Mouse (Mus musculus): Measurements from ENCODE around the gene Ppp1cc. TPM values are rescaled to one million over a fixed set of nuclear protein-coding genes. Genes with fewer than 3 reads are reported as not detected.

The Ppp1cc gene
- polyA plus RNA-seq, 1 experiment from 2014 or later = 373 TPM

DNA sequence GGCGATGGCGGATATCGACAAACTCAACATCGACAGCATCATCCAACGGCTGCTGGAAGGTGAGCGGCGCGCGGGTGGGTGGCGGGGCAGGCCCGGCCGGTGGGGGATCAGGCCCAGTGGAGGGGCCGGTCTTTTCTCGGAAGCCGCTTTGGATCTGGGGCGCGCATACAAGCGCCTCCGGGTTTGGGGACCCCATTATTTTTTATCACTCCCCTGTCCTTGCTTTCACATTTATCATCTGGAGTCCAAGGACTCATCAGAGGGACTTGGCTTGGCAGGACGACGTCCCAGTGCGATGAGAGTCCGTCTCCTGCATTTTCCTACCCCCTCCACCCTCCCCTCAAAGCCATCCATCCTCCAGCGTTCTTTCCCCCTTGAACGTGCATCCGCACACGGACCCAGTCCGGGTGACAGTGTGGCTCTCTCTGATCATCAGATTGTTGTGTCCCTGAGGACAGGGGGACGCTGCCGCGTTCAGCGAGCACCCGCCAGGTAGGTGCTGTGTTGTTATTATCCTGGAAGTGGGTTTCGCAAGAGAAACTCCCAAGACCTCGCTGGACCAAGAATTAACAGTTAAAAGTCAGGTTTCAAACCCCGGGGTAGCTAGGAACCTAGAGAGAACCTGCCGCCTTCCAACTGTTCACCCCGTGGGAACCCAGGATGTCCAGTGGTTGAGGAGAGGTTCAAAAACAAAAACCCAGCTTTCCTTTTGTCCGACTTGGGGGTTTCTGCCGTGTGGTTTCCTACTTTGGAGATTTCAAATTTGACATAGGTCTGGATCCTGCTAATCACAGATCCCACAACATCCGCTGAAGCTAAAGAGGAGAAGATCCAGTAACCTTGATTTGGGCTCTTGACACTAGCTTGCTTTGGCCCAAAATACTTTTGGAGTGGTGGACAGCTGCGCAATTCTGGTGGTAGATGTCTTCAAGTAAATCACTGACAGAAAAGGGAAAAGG lies 758 bp downstream of the Ppp1cc start:
- Histone ChIP-seq H3K36me3 (peaks cover 47% of the 10 kb centered on the region), H3K4me3 (peak overlapping the region; percentile 93), H3K9me3 (replicated peaks) (no peaks in the 10 kb centered on the region), H3K27me3 (ENCODE audit: low read depth, poor library complexity, severe bottlenecking) (0 out of 2 replicates have a peak, but pooled peaks cover 6% of the 10 kb centered on the region), H3K4me1 (peaks cover 67% of the 10 kb centered on the region), H3K27ac (peak overlapping the region; percentile 95)
- DNase-seq (ENCODE audit: low spot score) = peak; percentile 51
- 3% methylated on average over 42 of the region's 42 CpGs for WGBS

DNA sequence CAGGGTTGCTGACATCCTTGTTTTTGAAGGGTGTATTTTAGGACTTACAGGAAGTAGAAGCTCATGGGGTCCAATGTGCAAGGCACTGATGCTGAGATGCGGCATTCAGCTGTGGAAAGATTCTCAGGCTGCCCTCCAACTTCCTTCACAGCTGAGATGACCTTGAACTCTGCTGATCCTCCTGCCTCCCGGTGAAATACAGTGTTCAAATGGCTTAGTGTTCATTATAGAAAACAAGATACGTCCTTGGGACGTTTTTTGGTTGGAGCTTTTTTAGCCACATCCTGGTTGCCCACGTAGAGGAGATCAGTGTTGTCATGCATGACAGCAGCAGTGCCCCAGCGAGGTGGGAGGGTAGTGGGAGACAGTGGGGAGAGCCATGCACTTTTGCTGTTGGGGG lies 5.1 kb downstream of the Ppp1cc start:
- Histone ChIP-seq H3K4me1 (peaks cover 69% of the 10 kb centered on the region), H3K9me3 (replicated peaks) (no peaks in the 10 kb centered on the region), H3K27me3 (ENCODE audit: low read depth, poor library complexity, severe bottlenecking) (no peaks in the 10 kb centered on the region), H3K27ac (no peak overlapping the region), H3K36me3 (peaks cover 91% of the 10 kb centered on the region), H3K4me3 (no peak overlapping the region)
- no peak for DNase-seq (ENCODE audit: low spot score)
- WGBS = 83% methylated on average over 6 of the region's 6 CpGs

DNA sequence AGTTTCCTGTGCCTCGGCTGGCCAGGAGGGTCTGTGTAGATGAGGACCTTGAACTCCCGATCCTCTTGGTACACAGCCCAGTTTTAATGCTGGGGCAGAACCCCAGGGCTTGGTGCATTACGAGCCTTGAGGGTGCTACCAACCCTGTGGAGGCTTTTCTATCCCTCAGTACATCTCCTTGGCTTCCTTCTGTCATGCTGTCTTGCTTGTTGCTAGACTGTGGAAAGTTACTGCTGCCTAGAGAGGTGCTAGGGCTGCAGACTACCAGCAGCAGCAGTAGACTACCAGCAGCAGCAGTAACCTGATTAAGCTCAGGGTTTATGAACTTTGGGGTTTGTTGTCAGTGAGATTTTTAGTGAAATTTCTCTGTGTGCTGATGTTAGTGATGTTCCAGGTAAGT lies 5.9 kb downstream of the Ppp1cc start:
- 89% methylated on average over 3 of the region's 3 CpGs for WGBS
- DNase-seq (ENCODE audit: low spot score) = no peak
- Histone ChIP-seq H3K36me3 (peaks cover 99% of the 10 kb centered on the region), H3K4me1 (peaks cover 69% of the 10 kb centered on the region), H3K4me3 (no peak overlapping the region), H3K9me3 (replicated peaks) (no peaks in the 10 kb centered on the region), H3K27me3 (ENCODE audit: low read depth, poor library complexity, severe bottlenecking) (no peaks in the 10 kb centered on the region), H3K27ac (no peak overlapping the region)

DNA sequence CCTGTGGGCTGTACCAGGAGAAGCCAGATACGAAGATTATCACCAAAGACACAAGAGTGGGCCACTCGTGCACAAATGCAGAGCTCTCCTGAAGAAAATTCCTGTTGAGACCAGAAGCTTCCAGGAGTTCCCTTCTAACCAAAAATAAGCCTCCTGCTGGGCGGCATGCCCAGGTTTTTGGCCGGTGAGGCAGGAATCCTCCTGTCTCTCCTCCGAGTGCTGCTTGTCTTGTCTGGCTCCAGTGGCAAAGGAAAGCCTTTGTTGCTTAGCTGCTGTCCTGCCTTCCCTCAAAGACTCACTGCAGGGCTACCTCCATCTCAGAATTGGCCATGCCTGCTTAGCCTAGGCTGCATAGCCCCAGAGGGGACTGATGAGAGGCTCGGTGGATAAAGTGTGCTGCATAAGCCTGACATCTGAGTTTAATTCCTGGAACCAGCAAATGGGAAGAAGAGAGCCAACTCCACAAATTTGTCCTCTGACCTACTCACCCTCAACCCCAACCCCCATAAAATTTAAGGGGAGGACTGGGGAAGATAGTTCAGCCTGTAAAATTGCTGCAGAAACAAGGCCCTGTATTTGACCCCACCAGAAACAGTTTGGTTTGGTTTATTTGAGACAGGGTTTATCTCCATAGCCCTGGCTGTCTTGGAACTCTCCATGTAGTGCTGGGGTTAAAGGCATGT lies 7.3 kb downstream of the Ppp1cc start:
- no peaks in the 10 kb centered on the region for H3K27me3 ChIP-seq (ENCODE audit: low read depth, poor library complexity, severe bottlenecking)
- H3K36me3 ChIP-seq = peaks cover 100% of the 10 kb centered on the region
- H3K27ac ChIP-seq = no peak overlapping the region
- no peak overlapping the region for H3K4me3 ChIP-seq
- WGBS = 75% methylated on average over 6 of the region's 6 CpGs
- H3K4me1 ChIP-seq = peaks cover 58% of the 10 kb centered on the region
- no peak for DNase-seq (ENCODE audit: low spot score)
- H3K9me3 ChIP-seq (replicated peaks) = no peaks in the 10 kb centered on the region

DNA sequence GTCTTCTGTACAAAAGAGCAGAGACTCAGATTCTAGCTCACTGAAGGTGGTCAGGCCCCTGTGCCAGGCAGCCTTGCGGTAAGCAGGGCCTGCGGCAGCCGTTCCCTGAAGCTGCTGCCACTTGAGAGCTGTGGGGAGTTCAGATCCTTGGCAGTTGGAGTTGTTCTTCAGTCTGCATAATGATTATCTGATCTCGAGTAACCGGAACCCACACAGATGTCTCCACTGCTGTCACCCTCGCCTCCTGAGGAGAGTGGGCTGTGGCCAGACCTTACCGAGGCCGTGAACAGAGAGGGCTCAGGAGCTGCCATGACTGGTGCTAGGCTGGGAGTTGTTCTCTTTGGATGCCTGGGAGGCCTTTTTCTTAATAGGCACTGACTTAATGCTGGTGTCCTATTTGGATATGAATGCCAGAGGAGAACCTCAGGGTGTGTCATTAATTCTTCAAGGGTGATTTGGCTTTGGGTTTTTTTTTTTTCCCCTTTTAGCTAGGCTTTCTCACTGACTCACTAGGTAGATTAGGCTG lies 8.6 kb downstream of the Ppp1cc start:
- Histone ChIP-seq H3K27me3 (ENCODE audit: low read depth, poor library complexity, severe bottlenecking) (no peaks in the 10 kb centered on the region), H3K27ac (no peak overlapping the region), H3K36me3 (peaks cover 100% of the 10 kb centered on the region), H3K9me3 (replicated peaks) (no peaks in the 10 kb centered on the region), H3K4me3 (no peak overlapping the region), H3K4me1 (peaks cover 45% of the 10 kb centered on the region)
- 86% methylated on average over 8 of the region's 8 CpGs for WGBS
- DNase-seq (ENCODE audit: low spot score) = no peak

DNA sequence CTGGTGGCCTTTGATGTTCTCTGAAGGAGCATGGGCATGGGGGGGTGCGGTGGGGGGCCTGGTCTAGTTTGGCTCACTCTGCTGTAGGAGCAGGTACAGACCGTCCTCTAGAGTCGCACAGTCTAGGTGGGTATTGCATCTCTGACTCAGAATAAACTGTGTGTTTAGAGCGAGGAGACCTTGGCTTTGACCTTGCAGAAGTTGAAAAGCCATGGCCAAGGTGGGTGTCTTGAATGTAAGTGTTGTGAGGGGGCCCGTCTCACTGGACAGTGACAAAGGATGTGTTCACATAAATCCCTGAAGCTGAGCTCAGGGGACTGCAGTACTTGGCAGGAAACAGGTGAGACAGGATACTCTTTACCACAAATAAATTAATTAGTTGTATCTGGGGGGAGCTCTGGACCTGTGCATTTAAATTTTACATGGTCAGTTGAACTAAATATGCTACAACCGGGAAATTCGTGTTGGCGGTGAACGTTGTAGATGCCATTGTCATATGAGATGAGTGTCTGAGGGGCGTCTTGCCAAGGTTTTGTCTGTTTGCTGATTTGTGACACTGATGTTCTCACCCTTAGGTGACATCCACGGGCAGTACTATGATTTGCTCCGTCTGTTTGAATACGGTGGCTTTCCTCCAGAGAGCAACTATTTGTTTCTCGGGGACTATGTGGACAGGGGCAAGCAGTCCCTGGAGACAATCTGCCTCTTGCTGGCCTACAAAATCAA lies 10.4 kb downstream of the Ppp1cc start:
- 94% methylated on average over 14 of the region's 14 CpGs for WGBS
- Histone ChIP-seq H3K27me3 (ENCODE audit: low read depth, poor library complexity, severe bottlenecking) (no peaks in the 10 kb centered on the region), H3K4me1 (peaks cover 28% of the 10 kb centered on the region), H3K9me3 (replicated peaks) (no peaks in the 10 kb centered on the region), H3K27ac (no peak overlapping the region), H3K36me3 (peaks cover 100% of the 10 kb centered on the region), H3K4me3 (no peak overlapping the region)
- no peak for DNase-seq (ENCODE audit: low spot score)

DNA sequence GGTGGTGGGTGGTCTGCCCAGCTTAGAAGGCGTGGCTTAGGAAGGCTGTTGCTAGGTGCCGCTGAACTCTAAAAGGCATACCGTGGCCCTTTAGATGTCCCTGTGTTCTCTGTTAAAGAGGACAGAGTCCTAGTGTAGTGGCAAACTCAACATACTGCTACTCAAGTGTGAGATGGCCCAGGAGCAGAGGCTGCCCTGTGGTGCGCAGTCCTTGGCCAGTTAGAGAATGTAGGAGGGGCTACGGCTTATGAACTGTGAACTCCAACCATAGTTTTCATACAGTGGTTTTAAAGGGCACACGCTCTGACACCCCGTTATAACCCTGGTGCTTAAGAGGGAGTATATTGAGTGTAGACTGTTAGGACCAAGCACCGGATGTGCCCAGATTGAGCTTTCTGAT lies 13.0 kb downstream of the Ppp1cc start:
- Histone ChIP-seq H3K36me3 (peaks cover 89% of the 10 kb centered on the region), H3K4me3 (no peak overlapping the region), H3K9me3 (replicated peaks) (no peaks in the 10 kb centered on the region)

DNA sequence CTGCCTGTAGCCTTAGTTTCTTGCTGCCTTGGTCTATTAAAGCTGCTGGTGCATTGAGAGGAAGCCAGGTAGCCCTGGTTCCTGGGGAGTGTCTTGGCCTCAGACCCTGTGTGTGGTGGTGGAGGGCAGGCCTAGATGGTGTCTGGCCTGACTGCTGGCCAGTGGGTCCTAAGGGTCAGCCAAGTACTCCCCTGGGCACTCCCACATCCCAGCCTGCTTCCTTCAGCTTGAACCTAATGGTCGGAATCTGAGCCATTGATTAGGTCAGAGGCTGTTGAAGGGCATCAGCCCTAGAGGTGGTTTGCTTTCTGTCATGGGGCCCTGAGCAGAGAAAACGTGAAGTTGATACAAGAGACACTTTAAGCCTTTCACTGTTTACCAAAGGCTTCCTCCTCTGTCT lies 17.3 kb downstream of the Ppp1cc start:
- no peak for DNase-seq (ENCODE audit: low spot score)
- 57% methylated on average over 2 of the region's 2 CpGs for WGBS
- no peak overlapping the region for H3K27ac ChIP-seq
- H3K4me3 ChIP-seq = no peak overlapping the region
- H3K9me3 ChIP-seq (replicated peaks) = no peaks in the 10 kb centered on the region
- no peaks in the 10 kb centered on the region for H3K27me3 ChIP-seq (ENCODE audit: low read depth, poor library complexity, severe bottlenecking)
- H3K36me3 ChIP-seq = peaks cover 70% of the 10 kb centered on the region
- peaks cover 8% of the 10 kb centered on the region; the same call in 1 of the 2 replicates for H3K4me1 ChIP-seq

More for the DNA sequence above, 13.0 kb downstream of the Ppp1cc start:
- DNase-seq (ENCODE audit: low spot score) = no peak
- Histone ChIP-seq H3K27me3 (ENCODE audit: low read depth, poor library complexity, severe bottlenecking) (no peaks in the 10 kb centered on the region), H3K4me1 (peaks cover 7% of the 10 kb centered on the region; the same call in 1 of the 2 replicates), H3K27ac (no peak overlapping the region)
- WGBS = 95% methylated on average over 8 of the region's 8 CpGs

DNA sequence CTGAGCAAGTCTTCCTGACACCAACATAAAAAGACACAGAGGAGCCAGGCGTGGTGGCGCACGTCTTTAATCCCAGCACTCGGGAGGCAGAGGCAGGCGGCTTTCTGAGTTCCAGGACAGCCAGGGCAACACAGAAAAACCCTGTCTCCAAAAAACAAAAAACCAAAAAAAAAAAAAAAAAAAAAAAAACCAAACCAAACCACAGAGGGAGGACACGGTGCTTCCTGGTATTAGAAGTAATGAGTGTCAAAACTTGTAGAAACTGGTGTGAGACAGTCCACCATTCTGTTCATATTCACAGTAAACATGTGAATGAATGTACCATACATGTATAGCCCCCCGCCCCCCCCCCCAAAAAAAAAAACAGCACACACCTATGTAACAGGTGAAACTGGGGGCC lies 17.9 kb downstream of the Ppp1cc start:
- H3K27me3 ChIP-seq (ENCODE audit: low read depth, poor library complexity, severe bottlenecking) = no peaks in the 10 kb centered on the region
- peaks cover 8% of the 10 kb centered on the region; the same call in 1 of the 2 replicates for H3K4me1 ChIP-seq
- peaks cover 65% of the 10 kb centered on the region for H3K36me3 ChIP-seq
- 96% methylated on average over 7 of the region's 7 CpGs for WGBS
- no peak overlapping the region for H3K27ac ChIP-seq
- no peaks in the 10 kb centered on the region for H3K9me3 ChIP-seq (replicated peaks)
- no peak for DNase-seq (ENCODE audit: low spot score)
- no peak overlapping the region for H3K4me3 ChIP-seq

DNA sequence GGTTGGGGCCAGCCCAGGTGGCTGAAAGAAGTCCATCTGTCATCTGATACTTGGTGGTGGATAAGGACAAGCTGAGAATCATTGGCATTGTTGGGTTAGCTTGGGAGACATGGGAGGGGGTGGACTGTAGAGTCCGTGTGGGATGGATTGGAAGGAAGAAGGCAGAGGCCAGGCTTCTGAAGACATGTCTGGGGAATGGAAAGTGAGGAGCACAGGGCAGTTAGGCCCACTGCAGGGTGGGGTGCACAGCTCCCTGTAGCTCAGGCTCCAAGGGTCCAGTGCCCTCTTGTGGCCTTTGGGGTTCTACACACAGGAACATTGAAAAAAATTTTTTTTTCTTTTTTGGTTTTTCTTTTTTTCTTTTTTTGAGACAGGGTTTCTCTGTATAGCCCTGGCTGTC lies 18.3 kb downstream of the Ppp1cc start:
- Histone ChIP-seq H3K9me3 (replicated peaks) (no peaks in the 10 kb centered on the region), H3K36me3 (peaks cover 60% of the 10 kb centered on the region), H3K27ac (no peak overlapping the region), H3K4me3 (no peak overlapping the region), H3K27me3 (ENCODE audit: low read depth, poor library complexity, severe bottlenecking) (no peaks in the 10 kb centered on the region), H3K4me1 (peaks cover 8% of the 10 kb centered on the region; the same call in 1 of the 2 replicates)
- 44% methylated on average over 1 of the region's 1 CpGs for WGBS
- peak; percentile 60 for DNase-seq (ENCODE audit: low spot score)

DNA sequence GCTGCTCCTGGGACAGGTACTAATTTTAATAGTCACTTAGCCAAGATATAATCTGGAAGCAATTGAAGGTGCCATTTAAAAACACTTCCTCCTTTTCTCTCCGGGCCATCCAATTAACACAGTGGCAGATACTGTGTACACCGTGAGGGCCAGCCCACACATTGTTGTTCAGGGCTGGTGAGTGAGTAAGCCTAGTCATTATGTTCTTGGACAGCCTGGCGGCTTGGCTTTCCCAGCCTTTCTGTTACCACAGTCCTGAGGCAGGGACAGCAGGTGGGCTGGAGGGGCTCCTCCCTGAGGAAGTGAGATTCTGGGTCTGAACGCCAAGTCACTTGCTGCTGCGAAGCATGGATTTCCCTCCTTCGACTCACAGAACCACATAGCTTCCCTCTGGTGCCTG lies 21.6 kb downstream of the Ppp1cc start:
- peaks cover 38% of the 10 kb centered on the region for H3K36me3 ChIP-seq
- no peaks in the 10 kb centered on the region for H3K9me3 ChIP-seq (replicated peaks)
- H3K27me3 ChIP-seq (ENCODE audit: low read depth, poor library complexity, severe bottlenecking) = no peaks in the 10 kb centered on the region
- no peak overlapping the region for H3K27ac ChIP-seq
- H3K4me1 ChIP-seq = peaks cover 8% of the 10 kb centered on the region; the same call in 1 of the 2 replicates
- DNase-seq (ENCODE audit: low spot score) = no peak
- H3K4me3 ChIP-seq = no peak overlapping the region
- 58% methylated on average over 6 of the region's 6 CpGs for WGBS

DNA sequence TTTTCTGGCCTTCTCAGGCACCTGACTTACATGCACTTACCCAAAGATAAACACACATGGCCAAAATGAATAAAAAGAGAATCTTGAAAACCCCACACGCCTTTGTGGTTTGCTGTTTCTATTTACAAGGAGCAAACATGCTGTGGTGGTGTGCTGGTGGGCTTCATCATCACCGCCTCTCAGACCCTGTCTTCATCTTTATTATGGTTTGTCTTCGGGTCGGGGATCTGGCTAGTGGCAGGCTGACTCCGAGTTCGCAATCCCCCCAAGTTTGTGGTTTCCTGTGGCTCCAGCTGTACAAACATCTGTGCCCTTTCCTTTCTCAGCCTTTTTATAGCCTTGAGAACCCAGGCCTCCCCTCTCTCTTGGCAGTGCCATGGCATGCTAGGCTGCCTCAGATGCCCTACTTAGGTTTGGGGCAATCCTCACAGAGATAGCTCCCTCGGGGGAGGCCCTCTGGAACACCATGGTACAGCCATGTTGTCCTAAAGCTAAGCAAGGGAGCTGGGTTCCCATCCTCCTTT lies 26.3 kb downstream of the Ppp1cc start:
- DNase-seq (ENCODE audit: low spot score) = no peak
- Histone ChIP-seq H3K4me3 (no peak overlapping the region), H3K27me3 (ENCODE audit: low read depth, poor library complexity, severe bottlenecking) (no peaks in the 10 kb centered on the region), H3K36me3 (peaks cover 8% of the 10 kb centered on the region), H3K4me1 (peaks cover 6% of the 10 kb centered on the region; the same call in 1 of the 2 replicates), H3K27ac (no peak overlapping the region), H3K9me3 (replicated peaks) (no peaks in the 10 kb centered on the region; the same call in 1 of the 2 replicates)
- WGBS = 91% methylated on average over 7 of the region's 7 CpGs

Data from limb, embryonic 10.5 days (tissue).